Mouse (Mus musculus): ENCODE measurements around the gene S100a4. TPM values are rescaled to one million over a fixed set of nuclear protein-coding genes. Genes with fewer than 3 reads are reported as not detected.

S100a4 gene
- total RNA-seq, 2 experiments from 2014 or later, result 3.4 to 5.7 TPM

GRCm38 (mm10) chr3:90640981-90641380 is 37.4 kb downstream of the S100a4 start:
- H3K4me3 ChIP-seq, result no peak overlapping the region
- TF ChIP-seq CTCF (conservative IDR thresholded peaks at IDR 0.05), result no peak
- no peak overlapping the region for H3K27ac ChIP-seq
- DNase-seq (ENCODE audit: low spot score in 2 of 2), result no peak

GRCm38 (mm10) chr3:90644220-90644619 is 40.6 kb downstream of the S100a4 start:
- TF ChIP-seq CTCF (conservative IDR thresholded peaks at IDR 0.05), result peak; percentile 81

GRCm38 (mm10) chr3:90647291-90647690 is 43.7 kb downstream of the S100a4 start:
- H3K4me3 ChIP-seq, result no peak overlapping the region
- DNase-seq (ENCODE audit: low spot score in 2 of 2), result no peak
- H3K27ac ChIP-seq, result no peak overlapping the region
- TF ChIP-seq CTCF (conservative IDR thresholded peaks at IDR 0.05), result no peak

More at GRCm38 (mm10) chr3:90644220-90644619, 40.6 kb downstream of the S100a4 start:
- H3K27ac ChIP-seq, result no peak overlapping the region
- peak in 1 of 2 experiments; percentile 18 for DNase-seq (ENCODE audit: low spot score in 2 of 2)
- no peak overlapping the region for H3K4me3 ChIP-seq

GRCm38 (mm10) chr3:90648981-90649380 is 45.4 kb downstream of the S100a4 start:
- no peak overlapping the region for H3K4me3 ChIP-seq
- DNase-seq (ENCODE audit: low spot score in 2 of 2), result no peak
- no peak for TF ChIP-seq CTCF (conservative IDR thresholded peaks at IDR 0.05)
- peak overlapping the region; percentile 72 for H3K27ac ChIP-seq

GRCm38 (mm10) chr3:90649832-90650231 is 46.3 kb downstream of the S100a4 start:
- no peak for DNase-seq (ENCODE audit: low spot score in 2 of 2)
- no peak for TF ChIP-seq CTCF (conservative IDR thresholded peaks at IDR 0.05)
- no peak overlapping the region for H3K4me3 ChIP-seq
- H3K27ac ChIP-seq, result no peak overlapping the region

GRCm38 (mm10) chr3:90652878-90653508 is 49.4 kb downstream of the S100a4 start:
- TF ChIP-seq CTCF (conservative IDR thresholded peaks at IDR 0.05), result peak; percentile 94
- DNase-seq (ENCODE audit: low spot score in 2 of 2), result peak; percentile 70 to 82
- Histone ChIP-seq H3K27ac (no peak overlapping the region), H3K4me3 (no peak overlapping the region)

GRCm38 (mm10) chr3:90653717-90654116 is 50.1 kb downstream of the S100a4 start, which contains the start of gene S100a7a:
Gene S100a7a, plus strand, starts transcription at chr3:90654017.
- Histone ChIP-seq H3K4me3 (no peak within 1 kb of the TSS), H3K27ac (no peak within 1 kb of the TSS)
- DNase-seq (ENCODE audit: low spot score in 2 of 2), result no peak
- TF ChIP-seq CTCF (conservative IDR thresholded peaks at IDR 0.05), result no peak

Other genes with a start within 250 kb of the S100a4 start
- 10 to 100 TPM; 15.0 to 17.2 TPM for gene Slc27a3, start 213.8 kb upstream of the S100a4 start, total RNA-seq (2021)
- 10 to 100 TPM; 74.1 to 75.4 TPM for gene Ints3, start 170.1 kb upstream of the S100a4 start, total RNA-seq (2021)
- gene Npr1, start 137.9 kb upstream of the S100a4 start, total RNA-seq (2021), result 1 to 10 TPM; 6.5 to 7.4 TPM
- 10 to 100 TPM; 85.4 to 88.0 TPM for gene Ilf2, start 127.6 kb upstream of the S100a4 start, total RNA-seq (2021)
- 10 to 100 TPM; 53.4 to 54.5 TPM for gene Snapin, start 112.7 kb upstream of the S100a4 start, total RNA-seq (2021)
- gene Chtop, start 94.3 kb upstream of the S100a4 start, total RNA-seq (2021), result 100 to 1,000 TPM; 152 to 153 TPM
- 10 to 100 TPM; 89.9 to 92.1 TPM for gene S100a1, start 89.4 kb upstream of the S100a4 start, total RNA-seq (2021)
- 10 to 100 TPM; 20.2 to 20.6 TPM for gene S100a13, start 89.3 kb upstream of the S100a4 start, total RNA-seq (2021)
- under 1 TPM; 0.49 to 0.95 TPM for gene S100a14, start 76.9 kb upstream of the S100a4 start, total RNA-seq (2021)
- gene S100a16, start 66.5 kb upstream of the S100a4 start, total RNA-seq (2021), result 10 to 100 TPM; 79.0 to 82.8 TPM
- under 1 TPM; 0.64 to 0.79 TPM for gene S100a3, start 43.2 kb upstream of the S100a4 start, total RNA-seq (2021)
- gene S100a2, start 13.5 kb upstream of the S100a4 start, total RNA-seq (2021), result not detected
- not detected for gene Gm42674, start 1.9 kb upstream of the S100a4 start, total RNA-seq (2021)
- gene S100a5, start 4.8 kb downstream of the S100a4 start, total RNA-seq (2021), result not detected
- 10 to 100 TPM; 18.4 to 21.8 TPM for gene S100a6, start 9.1 kb downstream of the S100a4 start, total RNA-seq (2021)
- under 1 TPM; 0.37 to 0.67 TPM for gene S100a7a, start 50.2 kb downstream of the S100a4 start, total RNA-seq (2021)
- not detected for gene S100a8, start 65.2 kb downstream of the S100a4 start, total RNA-seq (2021)
- not detected for gene S100a9, start 92.0 kb downstream of the S100a4 start, total RNA-seq (2021)
- gene Pglyrp4, start 123.1 kb downstream of the S100a4 start, total RNA-seq (2021), result not detected
- gene Gm5849, start 174.1 kb downstream of the S100a4 start, total RNA-seq (2021), result not detected

Data from layer of hippocampus, adult 2 months (tissue).